Mouse (Mus musculus) forebrain, embryonic 15.5 days (tissue): ENCODE measurements around the gene Chka. TPM values are rescaled to one million over a fixed set of nuclear protein-coding genes. Genes with fewer than 3 reads are reported as not detected.

Source experiments
- ATAC-seq: fragments of 200-750 bp; cut with Nextera tagmentation; replicated peaks from 2 replicates; pipeline ENCODE4 v1.8.0; 2017; ENCODE audit warnings: mild to moderate bottlenecking, moderate TSS enrichment, moderate library complexity
- H3K27ac ChIP-seq: fragments of 300-500 bp; sonication (generic); replicated peaks from 2 replicates; pipeline ENCODE4 v1.5.1; 2015; ENCODE audit warnings: mild to moderate bottlenecking, inconsistent platforms
- H3K27me3 ChIP-seq: fragments of 300-500 bp; sonication (generic); 2 replicates; pipeline ENCODE4 v1.6.1; 2015; ENCODE audit warnings: inconsistent platforms
- H3K36me3 ChIP-seq: fragments of 300-500 bp; sonication (generic); 2 replicates; pipeline ENCODE4 v1.6.1; 2015; ENCODE audit warnings: mild to moderate bottlenecking, inconsistent platforms
- H3K4me1 ChIP-seq: fragments of 300-500 bp; sonication (generic); 2 replicates; pipeline ENCODE4 v1.6.1; 2015; ENCODE audit warnings: inconsistent platforms
- H3K4me2 ChIP-seq: fragments of 300-500 bp; sonication (generic); replicated peaks from 2 replicates; pipeline ENCODE4 v1.6.1; 2015; ENCODE audit warnings: mild to moderate bottlenecking, inconsistent platforms
- H3K4me3 ChIP-seq: fragments of 300-500 bp; sonication (generic); 2 replicates; pipeline ENCODE4 v1.5.1; 2015; ENCODE audit warnings: mild to moderate bottlenecking, inconsistent platforms
- H3K9ac ChIP-seq: fragments of 300-500 bp; sonication (generic); replicated peaks from 2 replicates; pipeline ENCODE4 v1.6.1; 2015; ENCODE audit warnings: mild to moderate bottlenecking, inconsistent platforms
- H3K9me3 ChIP-seq: fragments of 300-500 bp; sonication (generic); 2 replicates; pipeline ENCODE4 v1.6.1; 2016; ENCODE audit warnings: inconsistent platforms
- WGBS: fragments of 180-500 bp; shearing (Covaris S2); methylation state at CpG from one replicate; pipeline ENCODE4 v1.1.7; 2015; ENCODE audit warnings: mixed read lengths; 5-methylcytosine and 5-hydroxymethylcytosine counted together
- polyA plus RNA-seq: library from polyadenylated mRNA; unstranded; fragments of >200 nt; fragmentation: Nextera tagmentation; extraction: Ambion mirVana; gene quantifications from 2 replicates; pipeline ENCODE4 v1.2.1, GENCODE M21; 2015

Gene Chka
- 62.4 and 62.5 TPM in 2 replicates for polyA plus RNA-seq

- Histone ChIP-seq H3K27me3 (no peaks in the 10 kb centered on the region), H3K36me3 (no peaks in the 10 kb centered on the region), H3K4me2 (peak within 1 kb of the TSS; percentile 64), H3K9ac (peak within 1 kb of the TSS; percentile 90), H3K9me3 (no peaks in the 10 kb centered on the region), H3K4me1 (peaks cover 39% of the 10 kb centered on the region), H3K27ac (peak within 1 kb of the TSS; percentile 97), H3K4me3 (peak within 1 kb of the TSS; percentile 89)
- WGBS = under 1% methylated on average over 54 of the region's 54 CpGs
- peak; percentile 99 for ATAC-seq
Observed at GRCm38 (mm10) chr19:3851502-3851962, at the start of gene Chka. Chka (plus strand) TSS chr19:3851773.

- 89% methylated on average over 7 of the region's 7 CpGs for WGBS
- no peaks in the 10 kb centered on the region for H3K4me1 ChIP-seq
- no peaks in the 10 kb centered on the region for H3K9me3 ChIP-seq
Observed at GRCm38 (mm10) chr19:3805526-3805925, 46.0 kb upstream of the Chka start.

GRCm38 (mm10) chr19:3810536-3811233 is 40.9 kb upstream of the Chka start:
- peaks cover 83% of the 10 kb centered on the region for H3K36me3 ChIP-seq
- no peaks in the 10 kb centered on the region for H3K27me3 ChIP-seq
- whole genome bisulfite sequencing = 94% methylated on average over 10 of the region's 10 CpGs
- no peaks in the 10 kb centered on the region for H3K4me1 ChIP-seq
- H3K9me3 ChIP-seq = no peaks in the 10 kb centered on the region
- no peak overlapping the region for H3K27ac ChIP-seq
- ATAC-seq = no peak
- H3K9ac ChIP-seq = no peak overlapping the region
- no peak overlapping the region for H3K4me2 ChIP-seq
- H3K4me3 ChIP-seq = no peak overlapping the region

More at GRCm38 (mm10) chr19:3805526-3805925, 46.0 kb upstream of the Chka start:
- H3K27me3 ChIP-seq = no peaks in the 10 kb centered on the region
- no peak overlapping the region for H3K9ac ChIP-seq
- H3K27ac ChIP-seq = no peak overlapping the region
- no peak for ATAC-seq
- H3K4me3 ChIP-seq = no peak overlapping the region
- H3K36me3 ChIP-seq = peaks cover 86% of the 10 kb centered on the region
- H3K4me2 ChIP-seq = no peak overlapping the region

GRCm38 (mm10) chr19:3814461-3814860 is 37.1 kb upstream of the Chka start:
- Histone ChIP-seq H3K9me3 (no peaks in the 10 kb centered on the region), H3K4me2 (no peak overlapping the region), H3K4me1 (no peaks in the 10 kb centered on the region), H3K36me3 (peaks cover 66% of the 10 kb centered on the region), H3K4me3 (no peak overlapping the region), H3K27me3 (no peaks in the 10 kb centered on the region), H3K27ac (no peak overlapping the region), H3K9ac (no peak overlapping the region)
- no peak for ATAC-seq
- 88% methylated on average over 10 of the region's 10 CpGs for WGBS

GRCm38 (mm10) chr19:3815824-3816223 is 35.7 kb upstream of the Chka start:
- Histone ChIP-seq H3K27ac (no peak overlapping the region), H3K4me3 (no peak overlapping the region), H3K4me1 (no peaks in the 10 kb centered on the region), H3K9me3 (no peaks in the 10 kb centered on the region), H3K36me3 (peaks cover 52% of the 10 kb centered on the region), H3K27me3 (no peaks in the 10 kb centered on the region), H3K4me2 (no peak overlapping the region), H3K9ac (no peak overlapping the region)
- WGBS = 85% methylated on average over 12 of the region's 12 CpGs
- ATAC-seq = no peak

GRCm38 (mm10) chr19:3819080-3819479 is 32.5 kb upstream of the Chka start:
- WGBS = 72% methylated on average over 2 of the region's 2 CpGs
- no peak overlapping the region for H3K4me3 ChIP-seq

GRCm38 (mm10) chr19:3819899-3820444 is 31.6 kb upstream of the Chka start:
- Histone ChIP-seq H3K27ac (no peak overlapping the region), H3K4me2 (no peak overlapping the region), H3K9ac (no peak overlapping the region), H3K36me3 (peaks cover 21% of the 10 kb centered on the region), H3K9me3 (no peaks in the 10 kb centered on the region), H3K4me3 (no peak overlapping the region), H3K4me1 (no peaks in the 10 kb centered on the region), H3K27me3 (no peaks in the 10 kb centered on the region)
- 90% methylated on average over 2 of the region's 2 CpGs for WGBS
- no peak for ATAC-seq

More at GRCm38 (mm10) chr19:3819080-3819479, 32.5 kb upstream of the Chka start:
- H3K9ac ChIP-seq = no peak overlapping the region
- no peaks in the 10 kb centered on the region for H3K27me3 ChIP-seq
- H3K36me3 ChIP-seq = peaks cover 29% of the 10 kb centered on the region
- ATAC-seq = no peak
- H3K4me1 ChIP-seq = no peaks in the 10 kb centered on the region
- no peaks in the 10 kb centered on the region for H3K9me3 ChIP-seq
- no peak overlapping the region for H3K4me2 ChIP-seq
- H3K27ac ChIP-seq = no peak overlapping the region

GRCm38 (mm10) chr19:3825044-3825443 is 26.5 kb upstream of the Chka start:
- Histone ChIP-seq H3K4me2 (no peak overlapping the region), H3K27me3 (no peaks in the 10 kb centered on the region), H3K9me3 (no peaks in the 10 kb centered on the region), H3K4me1 (no peaks in the 10 kb centered on the region), H3K27ac (no peak overlapping the region), H3K9ac (no peak overlapping the region), H3K36me3 (no peaks in the 10 kb centered on the region), H3K4me3 (no peak overlapping the region)
- no peak for ATAC-seq

- H3K36me3 ChIP-seq = no peaks in the 10 kb centered on the region
- 88% methylated on average over 3 of the region's 3 CpGs for WGBS
- no peak overlapping the region for H3K4me3 ChIP-seq
- H3K27ac ChIP-seq = no peak overlapping the region
- no peak overlapping the region for H3K4me2 ChIP-seq
- no peaks in the 10 kb centered on the region for H3K9me3 ChIP-seq
- no peaks in the 10 kb centered on the region for H3K4me1 ChIP-seq
- no peak for ATAC-seq
- H3K9ac ChIP-seq = no peak overlapping the region
- H3K27me3 ChIP-seq = no peaks in the 10 kb centered on the region
Observed at GRCm38 (mm10) chr19:3829863-3830262, 21.7 kb upstream of the Chka start.

GRCm38 (mm10) chr19:3831716-3832115 is 19.9 kb upstream of the Chka start:
- Histone ChIP-seq H3K9me3 (no peaks in the 10 kb centered on the region), H3K27ac (no peak overlapping the region), H3K4me2 (no peak overlapping the region), H3K4me1 (no peaks in the 10 kb centered on the region), H3K9ac (no peak overlapping the region), H3K36me3 (no peaks in the 10 kb centered on the region), H3K27me3 (no peaks in the 10 kb centered on the region), H3K4me3 (no peak overlapping the region)
- WGBS = 71% methylated on average over 8 of the region's 8 CpGs
- ATAC-seq = no peak

GRCm38 (mm10) chr19:3832851-3833353 is 18.7 kb upstream of the Chka start:
- Histone ChIP-seq H3K4me3 (no peak overlapping the region), H3K4me1 (no peaks in the 10 kb centered on the region), H3K36me3 (no peaks in the 10 kb centered on the region), H3K27ac (no peak overlapping the region), H3K9ac (no peak overlapping the region), H3K4me2 (no peak overlapping the region), H3K9me3 (no peaks in the 10 kb centered on the region), H3K27me3 (no peaks in the 10 kb centered on the region)
- ATAC-seq = no peak
- WGBS = 67% methylated on average over 4 of the region's 4 CpGs

- Histone ChIP-seq H3K9me3 (no peaks in the 10 kb centered on the region), H3K27ac (no peak overlapping the region), H3K27me3 (no peaks in the 10 kb centered on the region), H3K4me1 (no peaks in the 10 kb centered on the region), H3K36me3 (no peaks in the 10 kb centered on the region), H3K4me2 (no peak overlapping the region), H3K9ac (no peak overlapping the region), H3K4me3 (no peak overlapping the region)
- ATAC-seq = no peak
- WGBS = 89% methylated on average over 7 of the region's 7 CpGs
Observed at GRCm38 (mm10) chr19:3834301-3834700, 17.3 kb upstream of the Chka start.
